Mouse (Mus musculus) liver, postnatal 0 days (tissue): ENCODE measurements around the gene Nup62.

Experiments
- CTCF ChIP-seq: sonication (generic); IDR thresholded peaks from 2 replicates; pipeline ENCODE4 v1.5.1; 2016; ENCODE audit warnings: antibody characterized with exemption, low read depth
- EP300 ChIP-seq: IDR thresholded peaks from 2 replicates; pipeline ENCODE4 v1.6.1; 2016; ENCODE audit warnings: antibody characterized with exemption, low read depth, mild to moderate bottlenecking

DNA sequence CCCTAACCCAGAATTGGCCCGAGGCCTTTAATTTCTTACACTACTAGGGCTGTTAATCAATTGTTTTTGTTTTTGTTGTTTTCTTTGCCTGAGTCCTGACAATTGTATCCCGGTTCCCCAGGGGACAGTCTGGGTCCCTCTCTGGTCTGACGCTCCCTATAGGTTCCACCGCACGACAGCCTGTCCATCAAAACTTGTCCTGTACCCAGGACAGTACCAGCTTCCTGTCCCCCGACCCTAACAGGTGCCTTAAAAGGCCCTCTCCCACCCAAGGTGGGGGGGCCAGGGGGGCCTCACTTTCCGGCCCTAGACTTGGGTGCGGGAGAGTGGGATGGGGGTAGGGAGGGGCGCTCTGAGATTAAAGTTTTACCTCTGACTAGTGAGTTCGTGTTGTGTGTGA lies 39.1 kb downstream of the Nup62 start:
- TF ChIP-seq CTCF (no peak), EP300 (no peak)
